Mouse (Mus musculus) brain, embryonic 14.5 days (tissue): ENCODE data around the gene Lgi4.

ENCODE experiments used
- CTCF ChIP-seq: fragments of 200-500 bp; IDR thresholded peaks from 2 replicates; pipeline ENCODE4 v1.5.1; 2012; ENCODE audit warnings: inconsistent platforms, mild to moderate bottlenecking, moderate library complexity, borderline replicate concordance; ENCODE audit not compliant: insufficient read depth, insufficient read length; ENCODE audit errors: extremely low read depth
- POLR2A ChIP-seq: fragments of 200-500 bp; IDR thresholded peaks from 2 replicates; pipeline ENCODE4 v1.6.1; 2012; ENCODE audit warnings: mild to moderate bottlenecking, inconsistent platforms, borderline replicate concordance; ENCODE audit not compliant: poor library complexity, insufficient read depth, insufficient read length, severe bottlenecking; ENCODE audit errors: extremely low read depth

DNA sequence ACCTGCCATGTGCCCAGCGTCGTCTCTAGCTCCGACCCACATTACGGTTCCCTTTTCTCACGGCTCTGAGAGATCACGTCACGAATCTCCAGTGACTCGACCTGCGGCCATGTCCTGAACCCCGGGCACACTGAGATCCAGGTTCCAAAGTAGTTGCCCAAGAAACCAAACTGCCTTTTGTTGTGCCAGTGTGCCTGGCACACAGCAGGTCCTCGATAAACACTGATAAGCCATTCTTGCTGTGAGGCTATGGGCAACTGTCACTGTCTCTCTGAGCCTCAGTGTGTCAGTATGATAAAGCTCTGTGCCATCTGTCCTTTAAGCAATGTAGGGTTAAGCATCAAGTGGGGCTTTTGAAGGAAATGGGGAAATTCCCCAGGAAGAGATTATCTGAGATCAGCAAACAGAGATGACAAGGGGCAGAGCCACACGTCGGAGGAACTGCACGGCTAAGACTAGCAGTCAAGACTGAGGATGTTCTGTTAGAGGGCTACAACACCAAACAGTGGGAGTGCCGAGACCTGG, 51.8 kb downstream of the Lgi4 start:
- TF ChIP-seq POLR2A: no peak
- TF ChIP-seq CTCF: no peak
